Mouse (Mus musculus) hindbrain, embryonic 12.5 days (tissue): Measurements from ENCODE around the gene Ube2o. TPM values are rescaled to one million over a fixed set of nuclear protein-coding genes. Genes with fewer than 3 reads are reported as not detected.
A peak's percentile ranks its signal among the peaks of the same experiment; 100 is the strongest.

Experiments
- ATAC-seq: fragments of 200-750 bp; cut with Nextera tagmentation; 2 replicates; pipeline ENCODE4 v1.8.0; 2017; ENCODE audit warnings: moderate TSS enrichment; ENCODE audit not compliant: low FRiP score
- H3K27ac ChIP-seq: fragments of 300-500 bp; sonication (generic); 2 replicates; pipeline ENCODE4 v1.5.1; 2016; ENCODE audit warnings: mild to moderate bottlenecking
- H3K27me3 ChIP-seq: fragments of 300-500 bp; sonication (generic); 2 replicates; pipeline ENCODE4 v1.6.1; 2016; ENCODE audit warnings: mild to moderate bottlenecking
- H3K36me3 ChIP-seq: fragments of 300-500 bp; sonication (generic); 2 replicates; pipeline ENCODE4 v1.6.1; 2016; ENCODE audit warnings: mild to moderate bottlenecking
- H3K4me1 ChIP-seq: fragments of 300-500 bp; sonication (generic); 2 replicates; pipeline ENCODE4 v1.6.1; 2016
- H3K4me2 ChIP-seq: fragments of 300-500 bp; sonication (generic); replicated peaks from 2 replicates; pipeline ENCODE4 v1.6.1; 2016; ENCODE audit warnings: mild to moderate bottlenecking
- H3K4me3 ChIP-seq: fragments of 300-500 bp; sonication (generic); 2 replicates; pipeline ENCODE4 v1.5.1; 2016; ENCODE audit warnings: mild to moderate bottlenecking
- H3K9ac ChIP-seq: fragments of 300-500 bp; sonication (generic); 2 replicates; pipeline ENCODE4 v1.6.1; 2016; ENCODE audit warnings: mild to moderate bottlenecking, moderate library complexity
- H3K9me3 ChIP-seq: fragments of 300-500 bp; sonication (generic); replicated peaks from 2 replicates; pipeline ENCODE4 v1.6.1; 2016; ENCODE audit warnings: mild to moderate bottlenecking
- WGBS: fragments of 180-500 bp; shearing (Covaris S2); methylation state at CpG from one replicate; pipeline ENCODE4 v1.1.7; 2016; 5-methylcytosine and 5-hydroxymethylcytosine counted together
- polyA plus RNA-seq: library from polyadenylated mRNA; unstranded; fragments of >200 nt; fragmentation: Nextera tagmentation; extraction: Ambion mirVana; gene quantifications from 2 replicates; pipeline ENCODE4 v1.2.1, GENCODE M21; 2016

Gene Ube2o
- polyA plus RNA-seq, 1 experiment from 2014 or later, result 27.6 TPM

- Histone ChIP-seq H3K4me1 (peaks cover 45% of the 10 kb centered on the region), H3K4me3 (peak overlapping the region; percentile 42), H3K4me2 (peak overlapping the region; percentile 82), H3K27ac (peak overlapping the region; percentile 40; the same call in 1 of the 2 replicates), H3K36me3 (0 out of 2 replicates have a peak, but pooled peaks cover 6% of the 10 kb centered on the region), H3K27me3 (peaks cover 65% of the 10 kb centered on the region), H3K9me3 (no peaks in the 10 kb centered on the region), H3K9ac (peak overlapping the region; percentile 59)
- 3% methylated on average over 48 of the region's 48 CpGs for WGBS
- ATAC-seq, result no peak
Observed at GRCm38 (mm10) chr11:116531371-116532191, 49.7 kb downstream of the Ube2o start.

- peaks cover 57% of the 10 kb centered on the region for H3K27me3 ChIP-seq
Observed at GRCm38 (mm10) chr11:116530187-116531147, 50.8 kb downstream of the Ube2o start, which contains the start of gene Sphk1. TSS of gene Sphk1 (plus strand) at chr11:116530925.

GRCm38 (mm10) chr11:116528636-116529320 lies 52.5 kb downstream of the Ube2o start:
- ATAC-seq, result no peak
- Histone ChIP-seq H3K4me1 (peaks cover 40% of the 10 kb centered on the region), H3K27ac (no peak overlapping the region), H3K4me3 (no peak overlapping the region), H3K9me3 (no peaks in the 10 kb centered on the region), H3K36me3 (no peaks in the 10 kb centered on the region), H3K9ac (no peak overlapping the region), H3K4me2 (no peak overlapping the region), H3K27me3 (peaks cover 40% of the 10 kb centered on the region)
- WGBS, result 82% methylated on average over 8 of the region's 8 CpGs

More at GRCm38 (mm10) chr11:116530187-116531147, 50.8 kb downstream of the Ube2o start, which contains the start of gene Sphk1:
- no peaks in the 10 kb centered on the region for H3K9me3 ChIP-seq
- peak within 1 kb of the TSS; percentile 40 for H3K27ac ChIP-seq
- no peaks in the 10 kb centered on the region for H3K36me3 ChIP-seq
- ATAC-seq, result no peak
- H3K4me1 ChIP-seq, result peaks cover 44% of the 10 kb centered on the region
- WGBS, result 26% methylated on average over 11 of the region's 11 CpGs
- peak within 1 kb of the TSS; percentile 42 for H3K4me3 ChIP-seq
- peak within 1 kb of the TSS; percentile 82 for H3K4me2 ChIP-seq
- peak within 1 kb of the TSS; percentile 59 for H3K9ac ChIP-seq

- Histone ChIP-seq H3K4me1 (peaks cover 10% of the 10 kb centered on the region), H3K4me2 (no peak overlapping the region), H3K36me3 (no peaks in the 10 kb centered on the region), H3K27ac (no peak overlapping the region), H3K27me3 (no peaks in the 10 kb centered on the region; the same call in 1 of the 2 replicates), H3K4me3 (no peak overlapping the region), H3K9ac (no peak overlapping the region), H3K9me3 (no peaks in the 10 kb centered on the region)
- 47% methylated on average over 5 of the region's 5 CpGs for WGBS
- ATAC-seq, result no peak
Observed at GRCm38 (mm10) chr11:116523699-116524189, 57.5 kb downstream of the Ube2o start.

GRCm38 (mm10) chr11:116522886-116523698 lies 58.2 kb downstream of the Ube2o start:
- H3K27ac ChIP-seq, result no peak overlapping the region
- WGBS, result 63% methylated on average over 16 of the region's 16 CpGs
- no peak for ATAC-seq

GRCm38 (mm10) chr11:116522046-116522445 lies 59.2 kb downstream of the Ube2o start:
- ATAC-seq, result no peak

More at GRCm38 (mm10) chr11:116522886-116523698, 58.2 kb downstream of the Ube2o start:
- Histone ChIP-seq H3K9ac (no peak overlapping the region), H3K9me3 (no peaks in the 10 kb centered on the region), H3K4me1 (peaks cover 12% of the 10 kb centered on the region), H3K4me3 (no peak overlapping the region), H3K4me2 (no peak overlapping the region), H3K36me3 (no peaks in the 10 kb centered on the region), H3K27me3 (no peaks in the 10 kb centered on the region; the same call in 1 of the 2 replicates)

GRCm38 (mm10) chr11:116521143-116521542 lies 60.1 kb downstream of the Ube2o start:
- Histone ChIP-seq H3K4me3 (no peak overlapping the region), H3K4me2 (no peak overlapping the region), H3K36me3 (no peaks in the 10 kb centered on the region), H3K4me1 (peaks cover 12% of the 10 kb centered on the region), H3K27me3 (no peaks in the 10 kb centered on the region; the same call in 1 of the 2 replicates), H3K9me3 (no peaks in the 10 kb centered on the region), H3K9ac (no peak overlapping the region), H3K27ac (no peak overlapping the region)
- 67% methylated on average over 3 of the region's 3 CpGs for WGBS
- no peak for ATAC-seq

More at GRCm38 (mm10) chr11:116522046-116522445, 59.2 kb downstream of the Ube2o start:
- Histone ChIP-seq H3K27me3 (no peaks in the 10 kb centered on the region; the same call in 1 of the 2 replicates), H3K36me3 (no peaks in the 10 kb centered on the region), H3K4me1 (peaks cover 12% of the 10 kb centered on the region), H3K27ac (no peak overlapping the region), H3K4me2 (no peak overlapping the region), H3K4me3 (no peak overlapping the region), H3K9ac (no peak overlapping the region), H3K9me3 (no peaks in the 10 kb centered on the region)
- WGBS, result 88% methylated on average over 3 of the region's 3 CpGs

- WGBS, result 73% methylated on average over 8 of the region's 8 CpGs
- Histone ChIP-seq H3K9ac (no peak overlapping the region), H3K27ac (no peak overlapping the region)
Observed at GRCm38 (mm10) chr11:116518482-116518881, 62.8 kb downstream of the Ube2o start.

GRCm38 (mm10) chr11:116515330-116516020 lies 65.8 kb downstream of the Ube2o start:
- no peak for ATAC-seq

More at GRCm38 (mm10) chr11:116518482-116518881, 62.8 kb downstream of the Ube2o start:
- Histone ChIP-seq H3K27me3 (peaks cover 11% of the 10 kb centered on the region), H3K9me3 (no peaks in the 10 kb centered on the region), H3K4me1 (peaks cover 18% of the 10 kb centered on the region), H3K4me3 (no peak overlapping the region), H3K4me2 (no peak overlapping the region), H3K36me3 (no peaks in the 10 kb centered on the region)
- no peak for ATAC-seq

GRCm38 (mm10) chr11:116513531-116514038 lies 67.7 kb downstream of the Ube2o start:
- Histone ChIP-seq H3K4me1 (peaks cover 10% of the 10 kb centered on the region), H3K36me3 (no peaks in the 10 kb centered on the region)
- WGBS, result 90% methylated on average over 4 of the region's 4 CpGs

More at GRCm38 (mm10) chr11:116515330-116516020, 65.8 kb downstream of the Ube2o start:
- 16% methylated on average over 24 of the region's 24 CpGs for WGBS
- H3K27ac ChIP-seq, result no peak overlapping the region
- H3K27me3 ChIP-seq, result peaks cover 11% of the 10 kb centered on the region
- no peak overlapping the region for H3K9ac ChIP-seq
- peaks cover 10% of the 10 kb centered on the region for H3K4me1 ChIP-seq
- H3K36me3 ChIP-seq, result no peaks in the 10 kb centered on the region
- 0 out of 2 replicates have a peak, but pooled peaks cover 7% of the 10 kb centered on the region for H3K9me3 ChIP-seq
- peak overlapping the region; percentile 42 for H3K4me2 ChIP-seq
- no peak overlapping the region for H3K4me3 ChIP-seq

More at GRCm38 (mm10) chr11:116513531-116514038, 67.7 kb downstream of the Ube2o start:
- no peak overlapping the region for H3K4me2 ChIP-seq
- H3K27me3 ChIP-seq, result peaks cover 11% of the 10 kb centered on the region
- H3K9me3 ChIP-seq, result 0 out of 2 replicates have a peak, but pooled peaks cover 7% of the 10 kb centered on the region
- no peak overlapping the region for H3K9ac ChIP-seq
- H3K4me3 ChIP-seq, result no peak overlapping the region
- H3K27ac ChIP-seq, result no peak overlapping the region
- ATAC-seq, result no peak
